10 mouse cellular contexts compared by ENCODE assay signal in genomic region chr1:168426900-168427299, GRCm38 (mm10). TPM values are rescaled to one million over a fixed set of nuclear protein-coding genes. Genes with fewer than 3 reads are reported as not detected.
DNase-seq lines count a peak whose midpoint lies in the region; ATAC-seq and TF ChIP-seq lines count a peak whose summit lies in the region.
"Had no signal": no experiment of that assay in that cellular context is flagged by ENCODE, and none has a peak within 500 bp of the region (broad histone marks: within the 10 kb centered on the region; RNA-seq: fewer than 3 reads in every experiment).

No protein-coding gene starts in this region.

- H3K4me3 ChIP-seq in heart, adult 2 months = no peak overlapping the region
- peak overlapping the region; percentile 95 for H3K4me3 ChIP-seq in megakaryocyte, embryonic 14.5 days (replicated peaks)
- peak overlapping the region; percentile 86 for H3K4me3 ChIP-seq in limb, embryonic 13.5 days
- H3K4me3 ChIP-seq in stomach, postnatal 0 days (ENCODE audit: low read depth, low read length) = peak overlapping the region; percentile 71

- DNase-seq in heart, adult 2 months = no peak
- no peak for DNase-seq in heart, postnatal 10 days
- no peak for DNase-seq in stomach, postnatal 0 days (ENCODE audit: low spot score)
- DNase-seq in left cerebral cortex, adult 9 months (ENCODE audit: low spot score in 2 of 2) = no peak
- no peak for DNase-seq in adrenal gland, postnatal 14 days
- DNase-seq: cerebellum, adult 18-20 months had no signal

- 67% methylated on average over 9 of the region's 9 CpGs for WGBS in heart, adult 2 months
- 32% methylated on average over 9 of the region's 9 CpGs for WGBS in limb, embryonic 13.5 days
- 27% methylated on average over 9 of the region's 9 CpGs for WGBS in stomach, postnatal 0 days

- no peak for TF ChIP-seq CTCF in heart, adult 2 months (IDR thresholded peaks at IDR 0.05)
- TF ChIP-seq CTCF in stomach, postnatal 0 days (IDR thresholded peaks at IDR 0.05; ENCODE audit: low read depth) = no peak

- no peak for TF ChIP-seq POLR2A in heart, adult 2 months (IDR thresholded peaks at IDR 0.05; ENCODE audit: insufficient read depth, low read depth, low read length)

- peak overlapping the region; percentile 33; the same call in 1 of the 2 replicates for H3K27ac ChIP-seq in heart, adult 2 months
- H3K27ac ChIP-seq in limb, embryonic 13.5 days = no peak overlapping the region
- H3K27ac ChIP-seq in stomach, postnatal 0 days (replicated peaks) = no peak overlapping the region
- H3K27ac ChIP-seq: liver, embryonic 14.5 days had no signal

- H3K4me1 ChIP-seq in heart, adult 2 months (ENCODE audit: control insufficient read depth, insufficient read depth, low read length) = peaks cover 6% of the 10 kb centered on the region
- peaks cover 45% of the 10 kb centered on the region for H3K4me1 ChIP-seq in megakaryocyte, embryonic 14.5 days
- H3K4me1 ChIP-seq in limb, embryonic 13.5 days = peaks cover 57% of the 10 kb centered on the region
- H3K4me1 ChIP-seq in stomach, postnatal 0 days (replicated peaks; ENCODE audit: control insufficient read depth, insufficient read depth) = 0 out of 2 replicates have a peak, but pooled peaks cover 4% of the 10 kb centered on the region

- no peaks in the 10 kb centered on the region for H3K27me3 ChIP-seq in heart, adult 2 months (ENCODE audit: control insufficient read depth, insufficient read depth, low read length)
- H3K27me3 ChIP-seq in megakaryocyte, embryonic 14.5 days (replicated peaks) = no peaks in the 10 kb centered on the region
- H3K27me3 ChIP-seq in limb, embryonic 13.5 days = peaks cover 23% of the 10 kb centered on the region
- no peaks in the 10 kb centered on the region for H3K27me3 ChIP-seq in stomach, postnatal 0 days (ENCODE audit: control insufficient read depth, insufficient read depth, low read length)

- H3K79me2 ChIP-seq in heart, adult 2 months (replicated peaks; ENCODE audit: control insufficient read depth, insufficient read depth, low read length) = no peaks in the 10 kb centered on the region; the same call in 1 of the 2 replicates

- no peaks in the 10 kb centered on the region for H3K9me3 ChIP-seq in megakaryocyte, embryonic 14.5 days
- no peaks in the 10 kb centered on the region for H3K9me3 ChIP-seq in limb, embryonic 13.5 days
- no peaks in the 10 kb centered on the region for H3K9me3 ChIP-seq in stomach, postnatal 0 days (ENCODE audit: control insufficient read depth, low read length)

- no peak for TF ChIP-seq EP300 in heart, adult 2 months (IDR thresholded peaks at IDR 0.05; ENCODE audit: insufficient read depth, low read depth, low read length)
- no peak for TF ChIP-seq EP300 in stomach, postnatal 0 days (optimal IDR thresholded peaks at IDR 0.05)

- intact Hi-C loops in heart, adult 2 months (cut with DNase I) = no loop called here
- intact Hi-C loops in heart, postnatal 10 days (cut with DNase I) = no loop called here

- H3K9ac ChIP-seq in heart, adult 2 months (ENCODE audit: low read depth, low read length) = no peak overlapping the region
- no peak overlapping the region for H3K9ac ChIP-seq in limb, embryonic 13.5 days
- H3K9ac ChIP-seq in stomach, postnatal 0 days (ENCODE audit: low read length) = no peak overlapping the region
- H3K9ac ChIP-seq: liver, embryonic 14.5 days had no signal

- no peak for ATAC-seq in megakaryocyte, adult 5-6 weeks (ENCODE audit: poor library complexity, severe bottlenecking)
- ATAC-seq in limb, embryonic 13.5 days (ENCODE audit: low FRiP score, low read depth) = no peak
- ATAC-seq in stomach, postnatal 0 days (ENCODE audit: low FRiP score, low TSS enrichment) = no peak

- peak overlapping the region; percentile 72 for H3K4me2 ChIP-seq in limb, embryonic 13.5 days (replicated peaks)
- H3K4me2 ChIP-seq in stomach, postnatal 0 days (replicated peaks; ENCODE audit: low read depth) = peak overlapping the region; percentile 68

- peaks cover 18% of the 10 kb centered on the region for H3K36me3 ChIP-seq in heart, adult 2 months (ENCODE audit: control insufficient read depth, insufficient read depth, low read length)
- peaks cover 26% of the 10 kb centered on the region for H3K36me3 ChIP-seq in megakaryocyte, embryonic 14.5 days (replicated peaks; ENCODE audit: low read length)
- peaks cover 7% of the 10 kb centered on the region for H3K36me3 ChIP-seq in limb, embryonic 13.5 days
- H3K36me3 ChIP-seq in stomach, postnatal 0 days (ENCODE audit: control insufficient read depth, insufficient read depth, low read length) = no peaks in the 10 kb centered on the region

RNA-seq across cellular contexts. Expression of gene Pbx1, which starts 5.2 kb away (rescaled TPM):
- 10 to 100 TPM; 52.8 to 54.7 TPM for total RNA-seq in heart, adult 2 months (2021)
- 33.1 and 47.6 TPM in 2 replicates for polyA plus RNA-seq in heart, adult 2 months (2012; rRNA removed)
- total RNA-seq in heart, postnatal 10 days (2021) = 10 to 100 TPM; 67.4 to 78.3 TPM
- 49.8 and 80.6 TPM in 2 replicates for polyA plus RNA-seq in megakaryocyte, embryonic 14.5 days (2012; ENCODE audit: insufficient read depth, low replicate concordance)
- total RNA-seq in megakaryocyte, adult 5-6 weeks (2015) = 11.6 and 14.0 TPM in 2 replicates
- 11.2 and 17.6 TPM in 2 replicates for total RNA-seq in megakaryocyte, adult 5-6 weeks (2017)
- polyA plus RNA-seq in limb, embryonic 13.5 days (2015; fragmentation: Nextera tagmentation; extraction: Ambion mirVana) = 31.6 and 33.0 TPM in 2 replicates
- polyA plus RNA-seq in stomach, postnatal 0 days (2015; fragmentation: Nextera tagmentation; extraction: Ambion mirVana) = 23.1 and 23.2 TPM in 2 replicates
- total RNA-seq in adrenal gland, postnatal 14 days (2021) = 163 and 168 TPM in 2 replicates
